Mouse (Mus musculus): ENCODE results near the gene Mtx2. TPM values are rescaled to one million over a fixed set of nuclear protein-coding genes. Genes with fewer than 3 reads are reported as not detected.

The Mtx2 gene
- polyA plus RNA-seq (2012; rRNA removed) = 84.9 and 94.0 TPM in 2 replicates

GRCm38 (mm10) chr2:74825730-74826430 is at the start of gene Mtx2:
Gene Mtx2, plus strand, starts transcription at chr2:74825803.

Other genes with a start within 250 kb of the Mtx2 start
- 27.6 and 32.6 TPM in 2 replicates for gene Lnpk, start 246.4 kb upstream of the Mtx2 start, polyA plus RNA-seq (2012; rRNA removed)
- 3.1 and 5.4 TPM in 2 replicates for gene Evx2, start 166.2 kb upstream of the Mtx2 start, polyA plus RNA-seq (2012; rRNA removed)
- gene Hoxd13, start 157.5 kb upstream of the Mtx2 start, polyA plus RNA-seq (2012; rRNA removed) = 0.10 and 10.4 TPM in 2 replicates
- gene Hoxd12, start 150.8 kb upstream of the Mtx2 start, polyA plus RNA-seq (2012; rRNA removed) = 4.5 TPM in 1 of 2 replicates, not detected in the other
- 7.1 TPM in 1 of 2 replicates, not detected in the other for gene Hoxd11, start 146.2 kb upstream of the Mtx2 start, polyA plus RNA-seq (2012; rRNA removed)
- 0.12 and 10.9 TPM in 2 replicates for gene Hoxd10, start 133.9 kb upstream of the Mtx2 start, polyA plus RNA-seq (2012; rRNA removed)
- 0.04 and 7.3 TPM in 2 replicates for gene Hoxd9, start 128.1 kb upstream of the Mtx2 start, polyA plus RNA-seq (2012; rRNA removed)
- 0.36 and 7.0 TPM in 2 replicates for gene Hoxd8, start 121.2 kb upstream of the Mtx2 start, polyA plus RNA-seq (2012; rRNA removed)
- 0.66 and 38.3 TPM in 2 replicates for gene Hoxd3, start 113.9 kb upstream of the Mtx2 start, polyA plus RNA-seq (2012; rRNA removed)
- gene Hoxd4, start 113.9 kb upstream of the Mtx2 start, polyA plus RNA-seq (2012; rRNA removed) = 0.48 and 31.7 TPM in 2 replicates
- gene Gm28230, start 99.1 kb upstream of the Mtx2 start, polyA plus RNA-seq (2012; rRNA removed) = 0.13 and 20.0 TPM in 2 replicates
- 0.14 and 1.2 TPM in 2 replicates for gene Hoxd1, start 62.8 kb upstream of the Mtx2 start, polyA plus RNA-seq (2012; rRNA removed)